Mouse (Mus musculus): ENCODE measurements around the gene Rpf2. TPM values are rescaled to one million over a fixed set of nuclear protein-coding genes. Genes with fewer than 3 reads are reported as not detected.

The Rpf2 gene
- polyA plus RNA-seq, 1 experiment from 2014 or later = 92.6 TPM

GRCm38 (mm10) chr10:40177323-40177962 lies 69.4 kb downstream of the Rpf2 start:
- no peak overlapping the region for H3K27ac ChIP-seq (replicated peaks; ENCODE audit: low read depth, low read length)
- H3K4me2 ChIP-seq (ENCODE audit: low read depth, low read length) = no peak overlapping the region
- H3K9me3 ChIP-seq (replicated peaks; ENCODE audit: control insufficient read depth, low read length) = no peaks in the 10 kb centered on the region
- H3K9ac ChIP-seq (replicated peaks; ENCODE audit: low read length) = no peak overlapping the region
- no peaks in the 10 kb centered on the region for H3K27me3 ChIP-seq (ENCODE audit: control insufficient read depth, insufficient read depth, low read length)
- WGBS = 60% methylated on average over 6 of the region's 6 CpGs
- ATAC-seq (replicated peaks; ENCODE audit: insufficient number of reproducible peaks, low FRiP score, low TSS enrichment, low read depth) (no peak), DNase-seq (ENCODE audit: low spot score) (no peak)
- H3K4me1 ChIP-seq (ENCODE audit: control insufficient read depth, insufficient read depth, low read length) = no peaks in the 10 kb centered on the region
- no peaks in the 10 kb centered on the region for H3K36me3 ChIP-seq (replicated peaks; ENCODE audit: control insufficient read depth, insufficient read depth, low read depth, low read length)
- no peak overlapping the region for H3K4me3 ChIP-seq (ENCODE audit: low read depth, low read length)

Other genes starting within 250 kb of the Rpf2 start
- gene Mfsd4b1, start 221.8 kb downstream of the Rpf2 start, polyA plus RNA-seq (2014; fragmentation: Nextera tagmentation; extraction: Ambion mirVana) = not detected in 2 replicates
- 5.0 and 5.4 TPM in 2 replicates for gene Slc16a10, start 104.8 kb downstream of the Rpf2 start, polyA plus RNA-seq (2014; fragmentation: Nextera tagmentation; extraction: Ambion mirVana)
- gene Gtf3c6, start 11.1 kb upstream of the Rpf2 start, polyA plus RNA-seq (2014; fragmentation: Nextera tagmentation; extraction: Ambion mirVana) = 156 and 162 TPM in 2 replicates
- gene Amd1, start 55.1 kb upstream of the Rpf2 start, polyA plus RNA-seq (2014; fragmentation: Nextera tagmentation; extraction: Ambion mirVana) = 112 and 129 TPM in 2 replicates
- 11.3 and 12.3 TPM in 2 replicates for gene Cdk19, start 92.5 kb upstream of the Rpf2 start, polyA plus RNA-seq (2014; fragmentation: Nextera tagmentation; extraction: Ambion mirVana)